Mouse (Mus musculus) brown adipose tissue, adult 24 weeks (tissue): ENCODE results near the gene Abat. TPM values are rescaled to one million over a fixed set of nuclear protein-coding genes. Genes with fewer than 3 reads are reported as not detected.
"Not testable (repeated sequence)": the region's sequence is repeated elsewhere in the genome, so short reads cannot be mapped to it uniquely, and the experiment has no call there.

Source experiments
- H3K27ac ChIP-seq: fragments of 200-500 bp; replicated peaks from 2 replicates; pipeline ENCODE4 v1.5.1; 2012; ENCODE audit warnings: low read depth, mild to moderate bottlenecking, low read length
- H3K4me1 ChIP-seq: fragments of 200-500 bp; 2 replicates; pipeline ENCODE4 v1.6.1; 2012; ENCODE audit warnings: low read length, mixed read lengths; ENCODE audit not compliant: control insufficient read depth, insufficient read depth, insufficient read length
- H3K4me3 ChIP-seq: fragments of 200-500 bp; 2 replicates; pipeline ENCODE4 v1.5.1; 2012; ENCODE audit warnings: low read depth, mild to moderate bottlenecking, low read length, moderate library complexity; ENCODE audit not compliant: insufficient read depth
- polyA plus RNA-seq: library from polyadenylated mRNA; stranded (reverse); fragments of >200 nt; gene quantifications from 2 replicates; pipeline ENCODE4 v1.2.4, GENCODE M21; 2012; ENCODE audit not compliant: missing spikeins, insufficient read depth, insufficient read length

Gene Abat
- polyA plus RNA-seq, 1 experiment, result 1.7 TPM

- no peaks in the 10 kb centered on the region for H3K4me1 ChIP-seq
Measured at GRCm38 (mm10) chr16:8554351-8554750, 41.1 kb downstream of the Abat start.

GRCm38 (mm10) chr16:8554751-8555150 is 41.5 kb downstream of the Abat start:
- H3K27ac ChIP-seq, H3K4me1 ChIP-seq, H3K4me3 ChIP-seq: not testable (repeated sequence)

More at GRCm38 (mm10) chr16:8554351-8554750, 41.1 kb downstream of the Abat start:
- H3K4me3 ChIP-seq, result no peak overlapping the region
- H3K27ac ChIP-seq, result no peak overlapping the region

GRCm38 (mm10) chr16:8555371-8555770 is 42.1 kb downstream of the Abat start:
- H3K4me1 ChIP-seq, H3K4me3 ChIP-seq, H3K27ac ChIP-seq: not testable (repeated sequence)

GRCm38 (mm10) chr16:8560079-8560478 is 46.9 kb downstream of the Abat start:
- Histone ChIP-seq H3K4me1 (no peaks in the 10 kb centered on the region), H3K4me3 (no peak overlapping the region), H3K27ac (no peak overlapping the region)

GRCm38 (mm10) chr16:8561101-8561500 is 47.9 kb downstream of the Abat start:
- not testable (repeated sequence) for H3K4me1 ChIP-seq, H3K27ac ChIP-seq, H3K4me3 ChIP-seq

- not testable (repeated sequence) for H3K4me1 ChIP-seq, H3K4me3 ChIP-seq, H3K27ac ChIP-seq
Measured at GRCm38 (mm10) chr16:8561856-8562255, 48.6 kb downstream of the Abat start.

GRCm38 (mm10) chr16:8562827-8563226 is 49.6 kb downstream of the Abat start:
- H3K4me3 ChIP-seq, H3K27ac ChIP-seq, H3K4me1 ChIP-seq: not testable (repeated sequence)

- Histone ChIP-seq H3K27ac (no peak overlapping the region), H3K4me3 (no peak overlapping the region), H3K4me1 (no peaks in the 10 kb centered on the region)
Measured at GRCm38 (mm10) chr16:8564836-8565235, 51.6 kb downstream of the Abat start.

GRCm38 (mm10) chr16:8565539-8565938 is 52.3 kb downstream of the Abat start:
- Histone ChIP-seq H3K4me1 (no peaks in the 10 kb centered on the region), H3K27ac (no peak overlapping the region), H3K4me3 (no peak overlapping the region)

- H3K4me1 ChIP-seq, result no peaks in the 10 kb centered on the region
- H3K27ac ChIP-seq, result no peak overlapping the region
- H3K4me3 ChIP-seq, result no peak overlapping the region
Measured at GRCm38 (mm10) chr16:8566115-8566711, 53.0 kb downstream of the Abat start.

GRCm38 (mm10) chr16:8568881-8569280 is 55.7 kb downstream of the Abat start:
- H3K27ac ChIP-seq, result no peak overlapping the region
- H3K4me3 ChIP-seq, result no peak overlapping the region
- H3K4me1 ChIP-seq, result no peaks in the 10 kb centered on the region

GRCm38 (mm10) chr16:8570336-8570735 is 57.1 kb downstream of the Abat start:
- Histone ChIP-seq H3K4me1 (no peaks in the 10 kb centered on the region), H3K27ac (no peak overlapping the region), H3K4me3 (no peak overlapping the region)

- Histone ChIP-seq H3K27ac (no peak overlapping the region), H3K4me1 (no peaks in the 10 kb centered on the region), H3K4me3 (no peak overlapping the region)
Measured at GRCm38 (mm10) chr16:8570901-8571615, 57.8 kb downstream of the Abat start.

GRCm38 (mm10) chr16:8573041-8573440 is 59.8 kb downstream of the Abat start:
- Histone ChIP-seq H3K4me3 (no peak overlapping the region), H3K27ac (no peak overlapping the region), H3K4me1 (no peaks in the 10 kb centered on the region)

GRCm38 (mm10) chr16:8573751-8574150 is 60.5 kb downstream of the Abat start:
- Histone ChIP-seq H3K27ac (no peak overlapping the region), H3K4me3 (no peak overlapping the region), H3K4me1 (no peaks in the 10 kb centered on the region)

GRCm38 (mm10) chr16:8574316-8574715 is 61.1 kb downstream of the Abat start:
- no peaks in the 10 kb centered on the region for H3K4me1 ChIP-seq
- H3K27ac ChIP-seq, result no peak overlapping the region
- H3K4me3 ChIP-seq, result no peak overlapping the region
